Mouse (Mus musculus): ENCODE data around the gene Depdc1b.

Depdc1b gene

GRCm38 (mm10) chr13:108316487-108316903 is 363 bp downstream of the Depdc1b start:
- peak; percentile 77 for DNase-seq (ENCODE audit: low read depth, low spot score)

GRCm38 (mm10) chr13:108317414-108317813 is 1.3 kb downstream of the Depdc1b start:
- DNase-seq (ENCODE audit: low read depth, low spot score): no peak

GRCm38 (mm10) chr13:108319028-108319427 is 2.9 kb downstream of the Depdc1b start:
- DNase-seq (ENCODE audit: low read depth, low spot score): no peak

- no peak for DNase-seq (ENCODE audit: low read depth, low spot score)
Measured at GRCm38 (mm10) chr13:108320216-108320615, 4.1 kb downstream of the Depdc1b start.

- no peak for DNase-seq (ENCODE audit: low read depth, low spot score)
Measured at GRCm38 (mm10) chr13:108322466-108322865, 6.3 kb downstream of the Depdc1b start.

GRCm38 (mm10) chr13:108323317-108323716 is 7.2 kb downstream of the Depdc1b start:
- no peak for DNase-seq (ENCODE audit: low read depth, low spot score)

- DNase-seq (ENCODE audit: low read depth, low spot score): no peak
Measured at GRCm38 (mm10) chr13:108323866-108324829, 8.0 kb downstream of the Depdc1b start.

- DNase-seq (ENCODE audit: low read depth, low spot score): no peak
Measured at GRCm38 (mm10) chr13:108325871-108326270, 9.7 kb downstream of the Depdc1b start.

GRCm38 (mm10) chr13:108326351-108326750 is 10.2 kb downstream of the Depdc1b start:
- no peak for DNase-seq (ENCODE audit: low read depth, low spot score)

GRCm38 (mm10) chr13:108327047-108327446 is 10.9 kb downstream of the Depdc1b start:
- DNase-seq (ENCODE audit: low read depth, low spot score): no peak

GRCm38 (mm10) chr13:108328406-108329180 is 12.5 kb downstream of the Depdc1b start:
- DNase-seq (ENCODE audit: low read depth, low spot score): no peak

- DNase-seq (ENCODE audit: low read depth, low spot score): peak; percentile 34
Measured at GRCm38 (mm10) chr13:108329693-108330092, 13.6 kb downstream of the Depdc1b start.

GRCm38 (mm10) chr13:108335257-108336003 is 19.3 kb downstream of the Depdc1b start:
- DNase-seq (ENCODE audit: low read depth, low spot score): no peak

GRCm38 (mm10) chr13:108336192-108336591 is 20.1 kb downstream of the Depdc1b start:
- no peak for DNase-seq (ENCODE audit: low read depth, low spot score)

- no peak for DNase-seq (ENCODE audit: low read depth, low spot score)
Measured at GRCm38 (mm10) chr13:108337340-108337739, 21.2 kb downstream of the Depdc1b start.

GRCm38 (mm10) chr13:108338076-108338836 is 22.1 kb downstream of the Depdc1b start:
- no peak for DNase-seq (ENCODE audit: low read depth, low spot score)

GRCm38 (mm10) chr13:108339907-108340596 is 23.9 kb downstream of the Depdc1b start:
- no peak for DNase-seq (ENCODE audit: low read depth, low spot score)

- DNase-seq (ENCODE audit: low read depth, low spot score): peak; percentile 32
Measured at GRCm38 (mm10) chr13:108341585-108341984, 25.5 kb downstream of the Depdc1b start.

- no peak for DNase-seq (ENCODE audit: low read depth, low spot score)
Measured at GRCm38 (mm10) chr13:108345756-108346155, 29.6 kb downstream of the Depdc1b start.

GRCm38 (mm10) chr13:108347016-108347415 is 30.9 kb downstream of the Depdc1b start:
- DNase-seq (ENCODE audit: low read depth, low spot score): peak; percentile 47

All from ES-CJ7 (cell line).